Mouse (Mus musculus) left cerebral cortex, postnatal 4 days (tissue): ENCODE measurements around the gene Gm49369. TPM values are rescaled to one million over a fixed set of nuclear protein-coding genes. Genes with fewer than 3 reads are reported as not detected.
"Not testable (repeated sequence)": the region's sequence is repeated elsewhere in the genome, so short reads cannot be mapped to it uniquely, and the experiment has no call there.

Experiments used
- DNase-seq: peaks from one replicate; pipeline ENCODE4 v3.0.0-alpha.2; 2022
- intact Hi-C: fragments of 180-260 bp; cut with DNase I; formaldehyde crosslinking; loops from one replicate; pipeline ENCODE4 v1.15.1; 2025
- total RNA-seq, 2 experiments: library from RNA; stranded (reverse); gene quantifications; 2 replicates each; pipeline ENCODE4 v1.2.3; 2021

The Gm49369 gene
- total RNA-seq, result 1 to 10 TPM in 1 of 2 experiments, not detected in 1; 5.0 TPM

DNA sequence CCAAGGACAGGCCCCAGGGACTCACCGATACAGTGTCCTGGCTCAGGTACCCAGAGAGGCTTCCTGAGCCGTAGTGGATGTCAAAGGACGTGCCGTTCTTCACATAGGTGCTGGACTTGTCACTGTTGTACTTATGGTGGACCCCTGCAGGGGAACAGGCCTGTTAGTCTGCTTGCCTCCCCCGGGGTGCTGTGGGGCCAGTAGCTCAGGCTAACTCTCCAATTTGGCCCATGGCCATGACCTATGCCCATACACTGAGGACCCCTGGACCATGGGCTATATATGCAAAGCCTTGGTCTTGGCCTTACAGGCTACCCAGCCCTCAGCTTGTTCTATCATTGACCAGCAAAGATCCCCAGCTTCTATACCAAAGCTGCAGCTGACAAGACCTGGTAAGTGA lies at the start of gene Gm49369:
Gene Gm49369 (minus strand): TSS at position 101 of the 400 bp plus-strand sequence.
- no peak for DNase-seq
- intact Hi-C loops, result no loop called here

DNA sequence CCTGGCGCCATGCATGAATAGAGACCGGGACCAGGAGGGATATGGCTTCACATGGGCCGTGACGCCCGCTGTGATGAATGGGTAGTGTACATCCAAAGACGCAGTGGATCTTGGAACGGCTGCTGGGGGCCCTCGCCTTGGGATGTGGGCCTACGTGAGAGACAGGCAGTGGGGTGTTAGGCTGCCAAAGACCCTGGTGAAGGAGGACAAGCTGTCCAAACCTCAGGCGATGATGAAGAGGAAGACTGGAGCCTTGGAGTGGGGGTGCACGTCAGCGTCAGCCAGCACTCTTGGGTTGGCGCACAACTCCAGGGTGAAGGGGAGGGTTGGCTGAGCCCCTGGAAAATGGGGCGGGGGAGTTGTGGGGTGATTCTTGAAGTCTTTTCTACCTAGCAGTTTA lies 48.6 kb upstream of the Gm49369 start:
- intact Hi-C loops, result no loop called here
- DNase-seq, result no peak

DNA sequence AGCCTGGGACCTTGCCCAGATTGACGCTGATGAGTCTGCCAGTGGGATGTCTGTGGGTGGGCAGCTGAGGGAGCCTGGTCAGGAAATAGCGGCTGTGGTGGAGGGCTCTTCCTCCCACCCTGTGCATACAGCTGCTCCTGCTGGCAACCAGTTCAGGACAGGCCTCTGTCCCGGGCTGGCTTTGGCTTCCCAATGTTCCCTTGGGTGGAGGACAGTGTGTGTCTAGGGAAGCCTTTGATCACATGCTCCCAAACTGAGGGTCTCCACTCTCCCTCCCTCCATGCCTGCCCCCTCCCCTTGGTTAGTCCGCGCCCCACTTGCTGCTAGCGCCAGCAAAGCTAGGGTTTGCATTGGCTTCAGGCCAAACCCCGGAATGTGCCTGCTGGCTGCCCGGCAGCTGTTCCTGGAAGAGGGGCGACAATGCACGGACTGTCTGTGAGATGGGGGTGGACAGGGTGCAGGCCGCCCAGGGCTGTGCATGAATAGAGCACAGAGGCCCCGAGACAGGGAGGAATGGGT lies 47.8 kb upstream of the Gm49369 start:
- intact Hi-C loops, result no loop called here

DNA sequence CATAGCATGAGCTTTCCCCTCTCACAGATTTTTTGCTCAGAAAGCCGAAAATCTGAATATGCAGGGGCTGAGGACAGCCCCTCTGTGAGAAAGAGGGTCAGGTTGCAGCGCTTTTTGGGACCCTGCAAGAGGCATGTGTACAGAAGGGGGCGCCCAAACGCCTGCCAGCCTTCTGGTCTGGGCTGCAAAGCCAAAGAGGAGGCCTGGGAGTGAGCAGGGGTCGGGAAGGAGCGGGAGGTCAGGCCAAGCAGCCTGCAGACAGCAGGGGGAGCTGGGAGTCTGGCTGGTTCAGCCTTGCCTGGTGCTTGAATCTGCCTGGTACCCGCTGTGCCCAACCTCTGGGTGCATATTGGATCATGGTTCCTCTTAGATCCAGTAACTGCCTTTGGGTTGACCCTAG lies 45.7 kb upstream of the Gm49369 start:
- peak; percentile 73 for DNase-seq
- intact Hi-C loops, result no loop called here

More for the DNA sequence above, 47.8 kb upstream of the Gm49369 start:
- peak; percentile 84 for DNase-seq

DNA sequence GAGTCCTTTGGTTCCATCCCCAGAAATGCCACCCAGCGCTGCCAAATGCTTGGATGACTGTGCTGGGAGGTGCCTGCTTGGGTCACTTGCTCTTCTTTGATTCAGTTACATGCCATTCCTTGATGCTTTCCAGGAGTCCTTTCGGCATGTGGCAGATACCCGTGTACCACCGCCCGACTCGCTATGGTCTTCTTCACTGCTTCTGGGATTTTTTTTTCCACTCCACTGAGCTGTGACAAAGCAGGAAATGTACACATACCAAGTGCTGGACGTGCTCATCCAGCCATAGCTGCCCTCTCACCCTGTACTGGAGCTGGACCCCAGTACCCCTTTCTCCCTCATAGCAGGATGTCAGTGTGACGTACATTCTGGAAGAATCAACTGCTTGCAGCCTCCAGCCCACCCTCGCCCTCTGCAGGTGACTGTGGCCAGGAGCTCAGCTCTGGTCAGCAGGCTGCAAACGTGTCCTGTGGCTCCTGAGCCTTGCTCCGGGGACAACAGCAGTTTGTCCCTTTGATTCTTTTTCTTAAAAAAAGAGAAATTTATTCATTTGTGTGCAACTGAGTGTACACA lies 43.3 kb upstream of the Gm49369 start:
- DNase-seq, result peak; percentile 43
- intact Hi-C loops, result no loop called here

DNA sequence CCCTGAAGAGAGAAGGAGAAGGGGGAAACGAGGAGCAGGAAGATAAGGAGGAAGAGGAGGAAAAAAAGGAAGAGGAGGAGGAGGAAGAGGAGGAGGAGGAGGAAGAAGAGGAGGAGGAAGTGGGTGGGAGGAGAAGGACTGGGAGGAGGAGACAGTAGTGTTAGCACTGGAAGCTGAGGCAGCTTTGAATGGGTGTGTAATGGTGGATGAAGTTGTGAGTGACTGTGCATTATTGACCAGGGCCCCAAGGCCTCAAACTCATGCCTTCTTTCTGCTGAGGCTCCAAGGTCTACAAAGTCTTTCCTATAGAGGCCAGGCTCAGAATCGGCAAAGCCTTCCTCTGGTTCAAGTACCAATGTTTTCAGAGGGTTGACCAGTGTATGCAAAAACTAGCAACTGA lies 39.4 kb upstream of the Gm49369 start:
- intact Hi-C loops, result no loop called here
- DNase-seq, result no peak

DNA sequence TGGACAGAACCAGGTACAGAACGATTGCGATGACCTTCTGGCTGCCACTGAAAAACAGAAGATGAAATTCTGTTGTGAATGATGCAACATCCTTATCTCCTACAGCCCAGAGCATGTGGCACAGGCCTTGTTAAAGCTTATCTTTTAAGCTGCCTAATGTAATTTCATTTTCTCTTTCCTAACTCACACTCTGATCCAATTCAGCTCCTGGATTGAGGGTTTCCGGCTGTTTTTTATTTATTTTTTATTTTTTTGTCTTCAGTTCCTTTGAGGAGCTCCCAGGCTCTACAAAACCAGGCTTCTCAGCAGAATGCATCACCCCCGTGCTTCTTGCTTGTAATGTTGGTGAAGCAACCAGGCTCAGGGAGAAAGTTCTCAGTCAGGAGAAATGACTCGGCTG lies 37.4 kb upstream of the Gm49369 start:
- intact Hi-C loops, result no loop called here

DNA sequence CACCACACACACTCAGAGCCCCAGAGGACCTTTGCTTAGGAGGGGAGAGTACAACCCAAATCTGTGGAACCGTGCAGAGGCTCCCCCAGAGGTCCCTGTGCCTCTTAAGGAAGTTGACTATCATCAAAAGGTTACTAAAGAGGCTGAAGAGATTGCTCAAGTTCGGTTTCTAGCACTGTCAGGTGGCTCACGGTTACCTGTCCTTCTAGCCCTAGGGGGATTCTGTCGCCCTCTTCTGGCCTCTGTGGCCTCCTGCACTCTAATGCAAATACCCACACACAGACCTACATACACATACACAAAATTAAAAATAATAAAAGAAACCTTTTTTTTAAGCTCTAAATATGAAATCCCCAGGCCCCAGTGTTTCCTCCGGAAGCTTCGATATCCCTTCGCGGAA lies 36.2 kb upstream of the Gm49369 start:
- no peak for DNase-seq
- intact Hi-C loops, result no loop called here

More for the DNA sequence above, 37.4 kb upstream of the Gm49369 start:
- no peak for DNase-seq

DNA sequence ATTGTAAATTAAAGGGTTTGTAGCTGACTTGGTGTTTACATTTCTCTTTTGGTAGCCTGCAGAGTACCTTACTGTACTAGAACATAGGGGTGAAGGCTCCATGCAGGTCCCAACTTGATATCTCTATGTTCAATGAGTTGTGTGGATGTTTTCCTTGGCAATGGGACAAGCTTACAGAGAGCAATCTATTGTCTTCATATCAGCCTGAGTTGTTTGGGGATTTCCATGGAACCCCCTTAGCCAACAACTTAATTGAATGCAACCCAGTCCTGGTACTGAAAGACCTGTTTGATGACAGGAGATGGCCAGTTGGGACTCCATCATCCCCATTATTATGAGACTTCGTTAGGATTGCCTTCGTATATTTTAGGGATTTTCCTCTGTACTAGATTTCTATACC lies 35.6 kb upstream of the Gm49369 start:
- DNase-seq, result no peak
- intact Hi-C loops, result no loop called here

DNA sequence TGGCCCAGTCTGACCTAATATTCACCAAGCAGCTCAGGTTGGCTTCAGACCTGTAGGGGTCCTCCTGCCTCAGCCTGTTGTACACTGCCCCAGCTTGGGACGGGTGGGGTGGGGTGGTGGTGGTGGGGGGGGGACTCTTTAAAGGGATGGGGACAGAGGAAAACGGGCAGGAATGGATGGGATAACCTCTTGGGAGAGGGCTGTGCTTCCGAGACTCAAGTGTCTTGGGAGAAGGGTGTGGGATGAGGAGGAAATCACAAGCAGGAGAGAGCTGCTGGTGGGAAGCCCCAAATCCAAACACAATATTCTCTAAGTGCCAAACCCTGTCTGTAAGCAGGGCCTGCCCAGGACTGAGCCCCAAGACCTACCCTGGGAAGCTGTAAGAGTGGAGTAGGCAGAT lies 33.8 kb upstream of the Gm49369 start:
- intact Hi-C loops, result no loop called here
- no peak for DNase-seq

DNA sequence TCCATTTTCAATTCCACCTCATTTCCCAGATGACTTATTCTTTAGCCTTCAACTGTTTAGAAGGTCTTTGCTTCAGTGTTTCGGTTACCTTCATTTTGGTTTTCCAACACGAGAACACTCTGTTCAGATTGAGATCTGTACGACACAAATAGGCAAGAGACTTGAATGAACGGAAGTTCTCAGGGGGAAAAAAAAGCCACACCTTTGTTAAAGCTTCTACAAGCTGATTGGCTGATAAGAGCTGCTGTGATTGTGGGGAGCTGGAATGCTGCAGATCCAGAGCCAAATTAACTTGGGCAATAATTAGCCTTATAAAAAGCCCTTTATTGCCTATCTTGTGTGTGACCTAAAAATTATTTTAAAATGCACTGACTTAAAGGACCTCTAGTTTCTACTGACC lies 32.8 kb upstream of the Gm49369 start:
- no peak for DNase-seq
- intact Hi-C loops, result no loop called here

DNA sequence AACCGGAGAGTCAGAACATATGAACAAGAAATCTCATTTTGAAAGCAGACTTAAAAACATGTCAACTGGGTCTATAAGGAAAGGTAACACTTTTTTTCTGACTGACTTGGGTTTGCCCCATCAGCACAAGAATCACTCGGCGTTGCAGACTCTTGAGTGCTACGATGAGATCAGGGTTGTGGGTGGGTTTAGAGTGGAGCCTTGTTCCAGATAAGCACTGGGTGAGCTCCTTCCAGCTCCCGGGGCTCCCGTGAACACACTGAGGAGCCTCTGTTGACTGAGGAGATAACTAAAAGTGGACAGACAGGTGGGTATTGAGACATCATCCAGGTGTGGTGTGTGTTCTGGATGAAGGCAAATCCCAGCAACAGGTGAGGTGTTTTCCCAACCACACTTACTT lies 30.8 kb upstream of the Gm49369 start:
- DNase-seq, result no peak
- intact Hi-C loops, result no loop called here

DNA sequence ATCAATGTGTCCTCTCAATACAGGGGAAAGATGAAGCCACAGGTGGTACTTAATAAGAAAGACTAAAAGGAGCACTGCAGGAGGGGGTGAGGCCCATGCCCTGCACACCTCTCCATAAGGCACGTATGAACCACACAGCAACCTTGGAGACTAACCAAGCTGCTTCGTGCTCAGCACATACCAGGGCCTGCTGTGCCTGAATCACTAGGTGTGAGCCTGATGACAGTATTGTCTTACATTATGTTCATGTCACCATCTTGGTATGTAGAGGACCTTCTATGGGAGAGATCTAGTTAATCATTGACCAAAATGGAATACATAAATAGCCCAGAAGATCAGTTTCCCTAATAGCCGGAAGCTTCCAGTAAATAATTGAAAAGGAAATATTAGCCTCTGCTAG lies 27.1 kb upstream of the Gm49369 start:
- intact Hi-C loops, result no loop called here
- no peak for DNase-seq

DNA sequence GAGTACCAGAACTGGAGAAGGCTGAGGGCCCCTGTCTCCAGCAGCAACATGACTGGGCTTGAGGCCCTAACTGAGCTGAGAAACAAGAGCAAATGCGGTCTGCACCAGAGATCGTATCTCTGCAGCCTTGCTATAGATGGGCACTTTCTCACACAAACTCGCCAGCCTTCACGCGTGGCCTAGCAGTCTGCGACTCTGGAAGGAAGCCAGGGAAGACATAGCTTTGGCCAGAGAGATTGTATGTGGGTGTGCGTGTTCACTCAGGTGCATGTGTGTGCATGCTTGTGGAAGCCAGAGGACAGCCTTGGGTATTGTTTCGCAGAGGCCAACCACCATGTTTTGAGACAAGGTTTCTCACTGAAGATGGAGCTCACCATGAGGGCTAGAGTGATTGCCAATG lies 26.2 kb upstream of the Gm49369 start:
- intact Hi-C loops, result no loop called here
- no peak for DNase-seq

DNA sequence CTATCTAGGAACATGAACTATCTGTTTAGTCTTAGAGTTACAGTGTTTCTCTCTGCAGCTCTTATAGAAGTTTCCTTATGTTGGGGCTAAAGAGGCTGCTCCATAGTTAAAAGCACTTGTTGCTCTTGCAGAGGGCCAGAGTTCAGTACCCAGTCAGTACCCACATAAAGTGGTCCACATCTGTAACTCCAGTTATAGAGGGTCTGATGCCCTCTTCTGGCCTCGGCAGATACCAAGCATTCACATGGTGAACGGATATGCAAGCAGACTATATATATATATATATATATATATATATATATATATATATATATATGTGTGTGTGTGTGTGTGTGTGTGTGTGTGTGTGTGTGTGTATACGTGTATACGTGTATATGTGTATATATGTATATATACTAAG lies 25.5 kb upstream of the Gm49369 start:
- DNase-seq, result no peak
- intact Hi-C loops, result no loop called here

DNA sequence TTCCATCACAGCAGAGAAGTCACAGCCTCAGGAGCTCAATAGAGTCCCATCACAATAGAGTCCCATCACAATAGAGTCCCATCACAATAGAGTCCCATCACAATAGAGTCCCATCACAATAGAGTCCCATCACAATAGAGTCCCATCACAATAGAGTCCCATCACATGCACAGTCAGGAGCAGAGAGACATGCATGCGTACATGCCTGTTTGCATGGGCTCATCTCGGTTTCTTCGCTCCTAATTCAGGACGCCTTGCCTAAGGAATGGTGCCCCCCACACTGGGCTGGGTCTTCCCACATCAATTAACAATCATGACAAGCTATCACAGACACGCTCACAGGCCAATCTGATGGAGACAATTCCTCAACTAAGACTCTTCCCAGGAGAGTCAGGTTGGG lies 22.7 kb upstream of the Gm49369 start:
- intact Hi-C loops, DNase-seq: not testable (repeated sequence)

DNA sequence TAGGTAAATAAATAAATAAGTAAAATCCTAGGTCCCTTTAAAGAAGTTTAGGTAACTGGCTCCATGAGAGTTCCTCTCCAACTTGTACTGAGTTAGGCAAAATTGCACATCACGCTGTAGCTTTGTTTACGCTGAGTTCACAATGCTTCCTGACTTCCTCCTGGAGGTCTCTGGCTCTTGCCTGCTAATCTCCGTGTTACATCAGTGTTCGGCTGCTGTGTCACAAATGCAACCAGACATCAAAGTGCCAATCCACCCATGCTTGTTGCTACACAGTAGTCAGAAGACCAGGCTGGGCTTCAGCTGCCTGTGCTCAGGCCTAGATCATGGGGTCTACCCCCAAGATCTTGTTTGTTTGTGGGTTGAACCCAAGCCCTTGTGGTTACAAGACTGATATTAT lies 21.1 kb upstream of the Gm49369 start:
- intact Hi-C loops, result no loop called here
- no peak for DNase-seq

DNA sequence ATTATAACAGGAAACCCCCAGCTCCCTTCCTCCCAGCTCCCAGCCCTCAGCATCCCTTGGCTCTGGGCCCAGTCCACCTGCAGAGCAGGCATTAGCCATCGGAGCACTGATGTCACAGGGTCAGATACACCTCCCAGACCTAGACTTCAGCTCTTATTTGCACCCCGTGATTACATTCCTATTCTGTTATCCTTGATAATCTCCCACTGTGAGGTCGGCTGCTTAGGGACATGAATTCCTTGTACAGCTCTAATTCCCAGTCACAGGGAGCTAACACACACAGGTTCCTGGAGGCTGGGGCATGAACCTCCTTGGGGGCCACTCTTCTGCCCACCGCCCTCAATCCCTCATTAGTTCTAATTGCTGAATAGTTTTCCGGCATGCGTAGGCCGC lies 18.3 kb upstream of the Gm49369 start:
- intact Hi-C loops, result no loop called here
- no peak for DNase-seq

DNA sequence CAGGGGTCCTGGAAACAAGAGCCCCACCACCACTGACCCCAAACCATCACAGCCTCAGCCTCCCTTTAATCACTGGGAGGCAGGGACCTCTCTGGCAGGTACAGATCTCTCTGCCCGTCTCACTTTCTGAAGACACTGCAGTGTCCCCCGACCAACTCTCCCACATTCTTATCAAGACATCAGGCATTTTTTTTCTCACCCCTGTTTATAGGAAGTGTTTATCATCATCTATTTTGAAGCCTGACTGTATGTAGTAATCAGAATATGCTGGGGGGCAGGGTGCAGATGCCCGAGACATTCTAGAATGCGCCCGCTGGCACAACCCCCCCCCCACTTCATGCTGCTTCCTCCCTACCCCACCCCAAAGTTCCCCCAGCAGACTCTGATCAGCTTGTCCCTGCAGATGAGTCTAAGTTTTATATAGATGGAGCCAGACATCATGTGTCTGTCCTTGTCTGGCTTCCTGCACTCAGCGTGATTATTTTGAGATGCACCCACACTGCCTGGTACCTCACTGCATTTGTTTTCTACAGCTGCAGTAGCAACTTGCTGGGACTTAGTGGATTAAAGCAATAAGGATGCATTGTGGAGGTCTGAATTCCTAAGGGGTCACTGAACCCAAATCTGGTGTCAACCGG lies 17.8 kb upstream of the Gm49369 start:
- DNase-seq, result no peak
- intact Hi-C loops, result no loop called here

DNA sequence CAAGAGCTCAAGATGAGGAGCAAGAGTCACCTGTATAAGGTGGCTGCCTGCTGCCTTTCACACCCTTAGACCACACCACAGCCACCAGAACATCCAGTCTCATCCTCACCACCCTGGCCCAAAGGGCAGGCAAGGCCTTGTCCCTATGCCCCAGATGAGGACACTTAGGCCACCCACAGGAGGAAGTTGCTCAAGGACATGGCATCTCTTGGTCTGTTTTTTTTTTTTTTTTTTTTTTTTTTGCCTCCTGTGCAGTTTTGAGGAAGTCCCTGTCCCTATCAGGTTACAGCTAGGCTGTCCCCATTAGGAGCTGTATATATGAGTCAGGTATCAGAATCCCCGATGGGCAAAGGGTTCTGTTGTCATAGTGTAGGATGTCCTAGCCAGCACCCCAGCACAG lies 16.8 kb upstream of the Gm49369 start:
- no peak for DNase-seq
- intact Hi-C loops, result no loop called here

DNA sequence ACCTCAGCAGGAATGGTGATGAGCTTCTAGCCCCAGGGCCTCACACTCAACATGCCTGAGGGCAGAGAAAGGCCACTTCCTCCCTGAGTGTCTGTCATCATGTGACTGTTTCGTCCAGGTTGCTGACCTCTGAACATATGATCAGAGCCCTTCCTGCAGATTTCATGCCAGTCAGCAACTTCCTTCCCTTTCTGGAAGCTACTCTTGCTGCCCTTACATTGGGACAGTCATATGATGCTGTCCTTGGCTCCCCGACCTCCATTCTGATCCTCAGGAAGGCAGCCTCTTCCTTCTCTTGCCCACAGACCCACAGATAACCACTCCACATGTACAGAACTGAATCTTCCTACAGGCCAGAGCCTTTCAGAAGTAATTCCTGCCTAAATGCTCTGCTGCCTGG lies 15.6 kb upstream of the Gm49369 start:
- intact Hi-C loops, result no loop called here
- DNase-seq, result no peak

DNA sequence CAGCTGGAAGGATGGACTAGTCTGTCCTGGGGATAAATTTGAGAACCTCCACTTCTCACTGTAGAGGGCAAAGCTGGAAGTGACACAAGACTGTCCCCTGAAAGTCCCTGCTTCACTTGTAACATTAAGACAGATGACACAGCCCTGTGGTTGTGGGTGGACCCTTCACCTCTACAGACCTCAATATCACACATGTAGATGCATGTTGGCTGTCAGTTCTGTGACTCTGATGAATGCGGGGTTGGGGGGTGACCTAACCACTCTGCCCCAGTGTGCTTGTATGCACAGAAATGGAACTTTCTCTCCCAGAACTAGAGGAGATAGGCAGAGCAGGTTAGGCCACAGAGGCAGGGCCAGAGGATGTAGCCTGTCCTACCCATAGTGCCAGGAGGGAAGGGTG lies 14.1 kb upstream of the Gm49369 start:
- intact Hi-C loops, result no loop called here
- no peak for DNase-seq

DNA sequence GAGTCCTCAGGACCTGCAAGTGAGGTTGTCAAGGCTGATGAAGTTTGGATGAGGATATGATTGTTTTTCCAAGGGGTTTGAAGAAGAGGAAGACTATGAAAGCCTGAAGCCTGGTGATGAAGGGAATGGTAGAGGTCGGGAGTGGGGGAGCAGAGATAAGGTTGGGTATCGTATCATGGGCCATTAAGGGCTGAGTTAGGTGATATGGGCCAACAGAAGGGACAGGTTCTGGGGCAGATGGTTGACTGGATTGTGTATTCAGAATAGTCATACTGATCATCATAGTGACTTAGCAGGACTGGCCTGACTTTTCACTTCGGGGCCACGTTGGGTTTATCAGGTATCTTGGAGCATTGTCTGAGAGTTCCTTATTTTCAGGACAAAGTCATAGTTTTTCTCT lies 13.0 kb upstream of the Gm49369 start:
- DNase-seq, result no peak

More for the DNA sequence above, 13.0 kb upstream of the Gm49369 start:
- intact Hi-C loops, result no loop called here
